Mouse (Mus musculus) B cell, adult 62 days (primary cell): Measurements from ENCODE around the gene Olfr1269. TPM values are rescaled to one million over a fixed set of nuclear protein-coding genes. Genes with fewer than 3 reads are reported as not detected.

Experiments used
- total RNA-seq: library from RNA; stranded (reverse); gene quantifications from 4 replicates; pipeline ENCODE4 v1.2.4, GENCODE M21; 2023

The Olfr1269 gene
- not detected in 4 replicates for total RNA-seq

GRCm38 (mm10) chr2:90121312-90121711, at the start of gene Olfr1269:
TSS of gene Olfr1269 (minus strand) at chr2:90121412.

GRCm38 (mm10) chr2:90152991-90153390, 31.8 kb upstream of the Olfr1269 start, which contains the start of gene Olfr1270:
TSS of gene Olfr1270 (minus strand) at chr2:90153091.

GRCm38 (mm10) chr2:90142196-90142595, 21.0 kb upstream of the Olfr1269 start, which contains the start of gene Olfr32:
TSS of gene Olfr32 (minus strand) at chr2:90142296.

Other genes with a start within 250 kb of the Olfr1269 start
- gene Olfr1257, start 243.0 kb downstream of the Olfr1269 start, total RNA-seq = not detected in 4 replicates
- gene Olfr1258, start 194.1 kb downstream of the Olfr1269 start, total RNA-seq = not detected in 4 replicates
- not detected in 4 replicates for gene Olfr1259, start 172.7 kb downstream of the Olfr1269 start, total RNA-seq
- not detected in 4 replicates for gene Olfr1260, start 147.1 kb downstream of the Olfr1269 start, total RNA-seq
- not detected in 4 replicates for gene Olfr1261, start 130.2 kb downstream of the Olfr1269 start, total RNA-seq
- gene Olfr1262, start 121.3 kb downstream of the Olfr1269 start, total RNA-seq = not detected in 4 replicates
- not detected in 4 replicates for gene Olfr1263, start 109.3 kb downstream of the Olfr1269 start, total RNA-seq
- gene Olfr1264, start 95.8 kb downstream of the Olfr1269 start, total RNA-seq = not detected in 4 replicates
- gene Olfr1265, start 86.1 kb downstream of the Olfr1269 start, total RNA-seq = 0.09 TPM in 1 of 4 replicates, not detected in the others
- gene Olfr140, start 57.8 kb downstream of the Olfr1269 start, total RNA-seq = not detected in 4 replicates
- not detected in 4 replicates for gene Olfr32, start 20.9 kb upstream of the Olfr1269 start, total RNA-seq
- not detected in 4 replicates for gene Olfr1270, start 31.7 kb upstream of the Olfr1269 start, total RNA-seq
- gene Olfr1506, start 103.1 kb upstream of the Olfr1269 start, total RNA-seq = 0.24 to 0.72 TPM (median 0.38 TPM) in 4 replicates
- not detected in 4 replicates for gene Olfr142, start 136.2 kb upstream of the Olfr1269 start, total RNA-seq
- gene Olfr1271, start 149.6 kb upstream of the Olfr1269 start, total RNA-seq = not detected in 4 replicates
- gene Olfr1272, start 171.4 kb upstream of the Olfr1269 start, total RNA-seq = not detected in 4 replicates
- not detected in 4 replicates for gene Gm13769, start 200.8 kb upstream of the Olfr1269 start, total RNA-seq